Mouse (Mus musculus): ENCODE results near the gene Cdt1. TPM values are rescaled to one million over a fixed set of nuclear protein-coding genes. Genes with fewer than 3 reads are reported as not detected.

Cdt1 gene
- 24.5 and 28.4 TPM in 2 replicates for polyA plus RNA-seq (2015; fragmentation: Nextera tagmentation; extraction: Ambion mirVana)

GRCm38 (mm10) chr8:122567361-122568108, at the start of gene Cdt1:
Gene Cdt1 (plus strand): TSS chr8:122568015.
- WGBS = under 1% methylated on average over 62 of the region's 62 CpGs
- H3K4me3 ChIP-seq = peak within 1 kb of the TSS; percentile 91
- peak within 1 kb of the TSS; percentile 90 for H3K4me2 ChIP-seq
- peaks cover 27% of the 10 kb centered on the region for H3K4me1 ChIP-seq (replicated peaks)
- H3K36me3 ChIP-seq = peaks cover 30% of the 10 kb centered on the region
- peak within 1 kb of the TSS; percentile 97 for H3K27ac ChIP-seq
- no peaks in the 10 kb centered on the region for H3K9me3 ChIP-seq (replicated peaks)
- ATAC-seq (replicated peaks; ENCODE audit: insufficient number of reproducible peaks, insufficient read depth, low FRiP score, low read depth) = peak; percentile 97
- no peaks in the 10 kb centered on the region for H3K27me3 ChIP-seq
- peak within 1 kb of the TSS; percentile 92 for H3K9ac ChIP-seq

- ATAC-seq (replicated peaks; ENCODE audit: insufficient number of reproducible peaks, insufficient read depth, low FRiP score, low read depth) = no peak
- peaks cover 77% of the 10 kb centered on the region for H3K4me1 ChIP-seq (replicated peaks)
- no peaks in the 10 kb centered on the region for H3K9me3 ChIP-seq (replicated peaks)
- peak overlapping the region; percentile 84 for H3K27ac ChIP-seq
- 54% methylated on average over 11 of the region's 11 CpGs for WGBS
- no peaks in the 10 kb centered on the region for H3K36me3 ChIP-seq
- H3K4me2 ChIP-seq = no peak overlapping the region
- no peak overlapping the region for H3K4me3 ChIP-seq
- peak overlapping the region; percentile 19; the same call in 1 of the 2 replicates for H3K9ac ChIP-seq
- no peaks in the 10 kb centered on the region for H3K27me3 ChIP-seq
Measured at GRCm38 (mm10) chr8:122520611-122521010, 47.2 kb upstream of the Cdt1 start.

GRCm38 (mm10) chr8:122522796-122523651, 44.8 kb upstream of the Cdt1 start:
- Histone ChIP-seq H3K4me3 (peak overlapping the region; percentile 11), H3K4me2 (peak overlapping the region; percentile 50), H3K27ac (peak overlapping the region; percentile 86), H3K27me3 (no peaks in the 10 kb centered on the region), H3K9me3 (replicated peaks) (no peaks in the 10 kb centered on the region), H3K9ac (peak overlapping the region; percentile 47), H3K4me1 (replicated peaks) (peaks cover 83% of the 10 kb centered on the region), H3K36me3 (no peaks in the 10 kb centered on the region)
- WGBS = 33% methylated on average over 14 of the region's 14 CpGs
- ATAC-seq (replicated peaks; ENCODE audit: insufficient number of reproducible peaks, insufficient read depth, low FRiP score, low read depth) = 0 out of 2 replicates have a peak, but pooled peaks have one; percentile 7

GRCm38 (mm10) chr8:122523652-122524360, 44.0 kb upstream of the Cdt1 start:
- WGBS = 18% methylated on average over 23 of the region's 23 CpGs
- H3K4me3 ChIP-seq = peak overlapping the region; percentile 11
- peak overlapping the region; percentile 86 for H3K27ac ChIP-seq
- H3K9ac ChIP-seq = peak overlapping the region; percentile 47
- H3K27me3 ChIP-seq = no peaks in the 10 kb centered on the region
- peak overlapping the region; percentile 50 for H3K4me2 ChIP-seq
- no peak for ATAC-seq (replicated peaks; ENCODE audit: insufficient number of reproducible peaks, insufficient read depth, low FRiP score, low read depth)
- no peaks in the 10 kb centered on the region for H3K9me3 ChIP-seq (replicated peaks)
- H3K36me3 ChIP-seq = no peaks in the 10 kb centered on the region
- peaks cover 75% of the 10 kb centered on the region for H3K4me1 ChIP-seq (replicated peaks)

- H3K9me3 ChIP-seq (replicated peaks) = no peaks in the 10 kb centered on the region
- peak overlapping the region; percentile 47 for H3K9ac ChIP-seq
- WGBS = 59% methylated on average over 6 of the region's 6 CpGs
- H3K4me2 ChIP-seq = no peak overlapping the region
- H3K27me3 ChIP-seq = no peaks in the 10 kb centered on the region
- H3K27ac ChIP-seq = peak overlapping the region; percentile 86
- no peak overlapping the region for H3K4me3 ChIP-seq
- H3K4me1 ChIP-seq (replicated peaks) = peaks cover 68% of the 10 kb centered on the region
- H3K36me3 ChIP-seq = no peaks in the 10 kb centered on the region
- ATAC-seq (replicated peaks; ENCODE audit: insufficient number of reproducible peaks, insufficient read depth, low FRiP score, low read depth) = no peak
Measured at GRCm38 (mm10) chr8:122524506-122524905, 43.3 kb upstream of the Cdt1 start.

GRCm38 (mm10) chr8:122525004-122525403, 42.8 kb upstream of the Cdt1 start:
- no peak overlapping the region; the same call in 1 of the 2 replicates for H3K9ac ChIP-seq
- peaks cover 64% of the 10 kb centered on the region for H3K4me1 ChIP-seq (replicated peaks)
- ATAC-seq (replicated peaks; ENCODE audit: insufficient number of reproducible peaks, insufficient read depth, low FRiP score, low read depth) = no peak
- no peaks in the 10 kb centered on the region for H3K36me3 ChIP-seq
- H3K9me3 ChIP-seq (replicated peaks) = no peaks in the 10 kb centered on the region
- H3K27ac ChIP-seq = peak overlapping the region; percentile 86
- no peak overlapping the region for H3K4me3 ChIP-seq
- no peak overlapping the region for H3K4me2 ChIP-seq
- no peaks in the 10 kb centered on the region for H3K27me3 ChIP-seq
- 63% methylated on average over 6 of the region's 6 CpGs for WGBS

GRCm38 (mm10) chr8:122526084-122526483, 41.7 kb upstream of the Cdt1 start:
- no peaks in the 10 kb centered on the region for H3K27me3 ChIP-seq
- H3K9me3 ChIP-seq (replicated peaks) = no peaks in the 10 kb centered on the region
- WGBS = 39% methylated on average over 3 of the region's 3 CpGs
- 0 out of 2 replicates have a peak overlapping the region, but pooled peaks have one; percentile 16 for H3K9ac ChIP-seq
- peak overlapping the region; percentile 86 for H3K27ac ChIP-seq
- peaks cover 58% of the 10 kb centered on the region for H3K4me1 ChIP-seq (replicated peaks)
- no peaks in the 10 kb centered on the region for H3K36me3 ChIP-seq
- no peak overlapping the region for H3K4me3 ChIP-seq
- no peak for ATAC-seq (replicated peaks; ENCODE audit: insufficient number of reproducible peaks, insufficient read depth, low FRiP score, low read depth)
- H3K4me2 ChIP-seq = 0 out of 2 replicates have a peak overlapping the region, but pooled peaks have one; percentile 24

GRCm38 (mm10) chr8:122526526-122527170, 41.2 kb upstream of the Cdt1 start:
- Histone ChIP-seq H3K4me3 (no peak overlapping the region), H3K27me3 (no peaks in the 10 kb centered on the region), H3K9me3 (replicated peaks) (no peaks in the 10 kb centered on the region), H3K27ac (peak overlapping the region; percentile 86), H3K4me1 (replicated peaks) (peaks cover 63% of the 10 kb centered on the region), H3K36me3 (no peaks in the 10 kb centered on the region), H3K9ac (peak overlapping the region; percentile 16; the same call in 1 of the 2 replicates), H3K4me2 (peak overlapping the region; percentile 24; the same call in 1 of the 2 replicates)
- peak; percentile 32; the same call in 1 of the 2 replicates for ATAC-seq (replicated peaks; ENCODE audit: insufficient number of reproducible peaks, insufficient read depth, low FRiP score, low read depth)
- 25% methylated on average over 7 of the region's 7 CpGs for WGBS

- H3K9ac ChIP-seq = no peak overlapping the region
- no peaks in the 10 kb centered on the region for H3K27me3 ChIP-seq
- WGBS = 90% methylated on average over 3 of the region's 3 CpGs
- no peak overlapping the region for H3K4me2 ChIP-seq
- H3K36me3 ChIP-seq = no peaks in the 10 kb centered on the region
- H3K27ac ChIP-seq = no peak overlapping the region
- H3K4me1 ChIP-seq (replicated peaks) = peaks cover 66% of the 10 kb centered on the region
- no peaks in the 10 kb centered on the region for H3K9me3 ChIP-seq (replicated peaks)
- no peak for ATAC-seq (replicated peaks; ENCODE audit: insufficient number of reproducible peaks, insufficient read depth, low FRiP score, low read depth)
- no peak overlapping the region for H3K4me3 ChIP-seq
Measured at GRCm38 (mm10) chr8:122527937-122528336, 39.9 kb upstream of the Cdt1 start.

- H3K9ac ChIP-seq = no peak overlapping the region
- WGBS = 91% methylated on average over 4 of the region's 4 CpGs
Measured at GRCm38 (mm10) chr8:122529159-122529558, 38.7 kb upstream of the Cdt1 start.

More at GRCm38 (mm10) chr8:122529159-122529558, 38.7 kb upstream of the Cdt1 start:
- Histone ChIP-seq H3K27me3 (no peaks in the 10 kb centered on the region), H3K36me3 (no peaks in the 10 kb centered on the region), H3K4me2 (no peak overlapping the region), H3K27ac (no peak overlapping the region), H3K9me3 (replicated peaks) (no peaks in the 10 kb centered on the region), H3K4me1 (replicated peaks) (peaks cover 53% of the 10 kb centered on the region), H3K4me3 (no peak overlapping the region)
- ATAC-seq (replicated peaks; ENCODE audit: insufficient number of reproducible peaks, insufficient read depth, low FRiP score, low read depth) = no peak

All from heart, embryonic 15.5 days (tissue).